ENCODE assay signal across 18 mouse cellular contexts in the genomic region with DNA sequence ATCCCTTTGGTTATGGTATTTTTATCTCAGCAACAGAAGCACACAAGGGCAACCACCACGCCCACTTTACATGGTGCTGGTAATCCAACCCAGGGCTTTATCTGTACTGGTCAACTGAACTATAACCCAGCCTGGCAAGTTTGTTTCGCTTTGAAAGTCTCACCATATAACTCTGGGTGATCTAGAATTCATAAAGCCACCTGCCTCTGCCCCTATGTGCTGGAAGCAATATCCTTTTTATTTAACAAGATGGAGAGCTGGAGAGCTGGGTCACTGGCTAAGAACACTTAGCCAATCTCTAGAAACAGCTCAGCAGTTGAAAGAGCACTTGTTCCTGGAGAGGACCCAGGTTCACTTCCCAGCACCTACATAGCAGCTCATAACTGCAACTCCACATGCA. TPM values are rescaled to one million over a fixed set of nuclear protein-coding genes. Genes with fewer than 3 reads are reported as not detected.
DNase-seq lines count a peak whose midpoint lies in the region; ATAC-seq and TF ChIP-seq lines count a peak whose summit lies in the region.
"Had no signal": no experiment of that assay in that cellular context is flagged by ENCODE, and none has a peak within 500 bp of the region (broad histone marks: within the 10 kb centered on the region; RNA-seq: fewer than 3 reads in every experiment).

No protein-coding gene starts in this region.

- no peaks in the 10 kb centered on the region for H3K9me3 ChIP-seq in forebrain, embryonic 13.5 days (replicated peaks)
- no peaks in the 10 kb centered on the region for H3K9me3 ChIP-seq in forebrain, embryonic 10.5 days
- H3K9me3 ChIP-seq in lung, postnatal 0 days (ENCODE audit: low read length), result no peaks in the 10 kb centered on the region
- H3K9me3 ChIP-seq in liver, embryonic 13.5 days (replicated peaks), result no peaks in the 10 kb centered on the region
- H3K9me3 ChIP-seq: forebrain, embryonic 12.5 days; heart, embryonic 13.5 days; hindbrain, embryonic 15.5 days had no signal

- no peak overlapping the region for H3K4me2 ChIP-seq in forebrain, embryonic 13.5 days
- no peak overlapping the region for H3K4me2 ChIP-seq in lung, postnatal 0 days (replicated peaks; ENCODE audit: low read depth, low read length)
- H3K4me2 ChIP-seq in liver, embryonic 13.5 days, result no peak overlapping the region
- H3K4me2 ChIP-seq: forebrain, embryonic 12.5 days; heart, embryonic 13.5 days; hindbrain, embryonic 15.5 days had no signal

- H3K4me1 ChIP-seq in forebrain, embryonic 13.5 days, result no peaks in the 10 kb centered on the region
- peaks cover 2% of the 10 kb centered on the region for H3K4me1 ChIP-seq in forebrain, embryonic 10.5 days
- H3K4me1 ChIP-seq in lung, postnatal 0 days (ENCODE audit: insufficient read depth, low read depth, low read length), result no peaks in the 10 kb centered on the region
- peaks cover 5% of the 10 kb centered on the region for H3K4me1 ChIP-seq in liver, embryonic 13.5 days (replicated peaks)
- peaks cover 4% of the 10 kb centered on the region for H3K4me1 ChIP-seq in small intestine, adult 2 months (ENCODE audit: control insufficient read depth, insufficient read depth, insufficient read length, low read length)
- H3K4me1 ChIP-seq: forebrain, embryonic 12.5 days; hindbrain, embryonic 15.5 days had no signal

- no peaks in the 10 kb centered on the region for H3K27me3 ChIP-seq in forebrain, embryonic 13.5 days
- H3K27me3 ChIP-seq in forebrain, embryonic 10.5 days (ENCODE audit: poor library complexity, severe bottlenecking), result no peaks in the 10 kb centered on the region
- no peaks in the 10 kb centered on the region for H3K27me3 ChIP-seq in lung, postnatal 0 days (replicated peaks; ENCODE audit: insufficient read depth, low read length)
- H3K27me3 ChIP-seq in liver, embryonic 13.5 days, result no peaks in the 10 kb centered on the region
- no peaks in the 10 kb centered on the region for H3K27me3 ChIP-seq in small intestine, adult 2 months (ENCODE audit: control insufficient read depth, insufficient read depth, low read length)
- H3K27me3 ChIP-seq: forebrain, embryonic 12.5 days; heart, embryonic 13.5 days; hindbrain, embryonic 15.5 days had no signal

- TF ChIP-seq EP300 in lung, postnatal 0 days (IDR thresholded peaks at IDR 0.05), result no peak

- H3K27ac ChIP-seq in forebrain, embryonic 13.5 days, result 0 out of 2 replicates have a peak overlapping the region, but pooled peaks have one; percentile 10
- no peak overlapping the region for H3K27ac ChIP-seq in forebrain, embryonic 10.5 days
- H3K27ac ChIP-seq in lung, postnatal 0 days (ENCODE audit: low read length), result 0 out of 2 replicates have a peak overlapping the region, but pooled peaks have one; percentile 22
- H3K27ac ChIP-seq in liver, embryonic 13.5 days, result 0 out of 2 replicates have a peak overlapping the region, but pooled peaks have one; percentile 18
- H3K27ac ChIP-seq in small intestine, adult 2 months (ENCODE audit: insufficient read depth, low read depth, low read length), result peak overlapping the region; percentile 39; the same call in 1 of the 2 replicates
- H3K27ac ChIP-seq: forebrain, embryonic 12.5 days; heart, embryonic 13.5 days; hindbrain, embryonic 15.5 days had no signal

- H3K36me3 ChIP-seq in forebrain, embryonic 13.5 days (ENCODE audit: poor library complexity, severe bottlenecking), result peaks cover 52% of the 10 kb centered on the region
- H3K36me3 ChIP-seq in forebrain, embryonic 10.5 days (replicated peaks), result peaks cover 84% of the 10 kb centered on the region
- peaks cover 5% of the 10 kb centered on the region; the same call in 1 of the 2 replicates for H3K36me3 ChIP-seq in lung, postnatal 0 days (ENCODE audit: insufficient read depth, low read length)
- peaks cover 78% of the 10 kb centered on the region for H3K36me3 ChIP-seq in liver, embryonic 13.5 days
- peaks cover 36% of the 10 kb centered on the region for H3K36me3 ChIP-seq in small intestine, adult 2 months (ENCODE audit: control insufficient read depth, insufficient read depth, low read length)

- ATAC-seq in forebrain, embryonic 13.5 days, result no peak
- ATAC-seq in lung, postnatal 0 days, result no peak
- ATAC-seq in liver, embryonic 13.5 days (ENCODE audit: low read depth), result peak; percentile 45; the same call in 1 of the 2 replicates
- ATAC-seq: forebrain, postnatal 0 days had no signal

- WGBS in forebrain, embryonic 13.5 days, result 89% methylated on average over 2 of the region's 2 CpGs
- WGBS in forebrain, embryonic 10.5 days, result 93% methylated on average over 2 of the region's 2 CpGs
- whole genome bisulfite sequencing in lung, postnatal 0 days, result 92% methylated on average over 2 of the region's 2 CpGs
- 70% methylated on average over 2 of the region's 2 CpGs for WGBS in liver, embryonic 13.5 days (ENCODE audit: insufficient replicate concordance)
- 54% methylated on average over 2 of the region's 2 CpGs for WGBS in small intestine, adult 2 months

- DNase-seq in forebrain, embryonic 10.5 days (ENCODE audit: extremely low spot score, low spot score), result no peak
- DNase-seq in lung, postnatal 0 days (ENCODE audit: low spot score), result no peak
- DNase-seq in lung, postnatal 14 days, result no peak
- no peak for DNase-seq in liver, embryonic 13.5 days
- no peak for DNase-seq in cerebellum, adult 9-11 months
- DNase-seq in spleen, postnatal 10 days (ENCODE audit: low spot score in 2 of 2), result no peak
- DNase-seq: adrenal gland, postnatal 14 days; cerebellum, adult 11-12 months; cerebellum, adult 9-10 months; cerebellum, postnatal 36 days; forebrain, postnatal 0 days; gastrocnemius, postnatal 25 days; heart, postnatal 36 days had no signal

- H3K4me3 ChIP-seq in forebrain, embryonic 13.5 days, result no peak overlapping the region
- no peak overlapping the region for H3K4me3 ChIP-seq in forebrain, embryonic 10.5 days
- no peak overlapping the region for H3K4me3 ChIP-seq in lung, postnatal 0 days (ENCODE audit: low read depth, low read length)
- H3K4me3 ChIP-seq in liver, embryonic 13.5 days (replicated peaks), result no peak overlapping the region
- H3K4me3 ChIP-seq in small intestine, adult 2 months (ENCODE audit: low read depth, low read length), result no peak overlapping the region
- H3K4me3 ChIP-seq: forebrain, embryonic 12.5 days; heart, embryonic 13.5 days; hindbrain, embryonic 15.5 days had no signal

- TF ChIP-seq CTCF in lung, postnatal 0 days (IDR thresholded peaks at IDR 0.05), result no peak
- TF ChIP-seq CTCF in small intestine, adult 2 months (IDR thresholded peaks at IDR 0.05; ENCODE audit: extremely low read depth, insufficient read length, insufficient replicate concordance, low read depth, low read length), result no peak

- H3K9ac ChIP-seq in forebrain, embryonic 13.5 days, result no peak overlapping the region
- no peak overlapping the region for H3K9ac ChIP-seq in lung, postnatal 0 days (replicated peaks; ENCODE audit: low read depth)
- H3K9ac ChIP-seq in liver, embryonic 13.5 days, result no peak overlapping the region
- H3K9ac ChIP-seq: forebrain, embryonic 12.5 days; forebrain, postnatal 0 days; heart, embryonic 13.5 days; hindbrain, embryonic 15.5 days had no signal

- TF ChIP-seq POLR2A in small intestine, adult 2 months (IDR thresholded peaks at IDR 0.05; ENCODE audit: low read depth, low read length), result no peak

RNA-seq across cellular contexts. Expression of a gene that starts 12.0 kb away (rescaled TPM):
- polyA plus RNA-seq in forebrain, embryonic 13.5 days (2015; fragmentation: Nextera tagmentation; extraction: Ambion mirVana), result 481 and 506 TPM in 2 replicates
- 799 and 813 TPM in 2 replicates for polyA plus RNA-seq in forebrain, embryonic 10.5 days (2016; fragmentation: Nextera tagmentation; extraction: Ambion mirVana)
- polyA plus RNA-seq in lung, postnatal 0 days (2015; fragmentation: Nextera tagmentation; extraction: Ambion mirVana), result 83.6 and 97.1 TPM in 2 replicates
- polyA plus RNA-seq in liver, embryonic 13.5 days (2015; fragmentation: Nextera tagmentation; extraction: Ambion mirVana), result 325 and 361 TPM in 2 replicates
- 11.9 and 15.2 TPM in 2 replicates for polyA plus RNA-seq in small intestine, adult 2 months (2012; rRNA removed)

RNA-seq across cellular contexts. Expression of a gene that starts 38.1 kb away (rescaled TPM):
- polyA plus RNA-seq in forebrain, embryonic 13.5 days (2015; fragmentation: Nextera tagmentation; extraction: Ambion mirVana), result 2.6 and 2.8 TPM in 2 replicates
- polyA plus RNA-seq in forebrain, embryonic 10.5 days (2016; fragmentation: Nextera tagmentation; extraction: Ambion mirVana), result 1.4 and 1.7 TPM in 2 replicates
- polyA plus RNA-seq in lung, postnatal 0 days (2015; fragmentation: Nextera tagmentation; extraction: Ambion mirVana), result 51.8 and 56.2 TPM in 2 replicates
- polyA plus RNA-seq in liver, embryonic 13.5 days (2015; fragmentation: Nextera tagmentation; extraction: Ambion mirVana), result 1.1 TPM in 2 replicates
- 1.3 and 2.7 TPM in 2 replicates for polyA plus RNA-seq in small intestine, adult 2 months (2012; rRNA removed)

Comparison
In these comparisons a context has a peak if more than half of its experiments do, and no peak if none do; other contexts are left out.
1. RNA of a gene that starts 38.1 kb away (polyA plus RNA-seq): 51.8 to 56.2 TPM in lung, postnatal 0 days; 1.3 to 2.7 TPM in small intestine, adult 2 months, 2.6 to 2.8 TPM in forebrain, embryonic 13.5 days, 1.4 to 1.7 TPM in forebrain, embryonic 10.5 days and 1.1 TPM in liver, embryonic 13.5 days; every median in the first group is over 10 times any median in the second.